Mouse (Mus musculus) erythroblast, embryonic 14.5 days (primary cell): ENCODE measurements around the gene Rgs9. TPM values are rescaled to one million over a fixed set of nuclear protein-coding genes. Genes with fewer than 3 reads are reported as not detected.

Experiments used
- H3K27me3 ChIP-seq: 2 replicates; pipeline ENCODE4 v1.6.1; 2012; ENCODE audit warnings: inconsistent platforms; ENCODE audit not compliant: control insufficient read depth
- H3K36me3 ChIP-seq: 2 replicates; pipeline ENCODE4 v1.6.1; 2012; ENCODE audit warnings: mild to moderate bottlenecking, inconsistent platforms; ENCODE audit not compliant: control insufficient read depth
- H3K4me1 ChIP-seq: 2 replicates; pipeline ENCODE4 v1.6.1; 2012; ENCODE audit warnings: inconsistent platforms; ENCODE audit not compliant: control insufficient read depth
- H3K4me3 ChIP-seq: replicated peaks from 2 replicates; pipeline ENCODE3; 2012; ENCODE audit warnings: moderate library complexity, mild to moderate bottlenecking, inconsistent platforms
- H3K9me3 ChIP-seq: 2 replicates; pipeline ENCODE4 v1.6.1; 2012; ENCODE audit warnings: low read length, inconsistent platforms, mixed read lengths; ENCODE audit not compliant: control insufficient read depth
- GATA1 ChIP-seq: IDR thresholded peaks from 2 replicates; pipeline ENCODE4 v1.6.1; 2012; ENCODE audit warnings: low read length, inconsistent platforms, mixed read lengths
- TAL1 ChIP-seq: IDR thresholded peaks from 3 replicates; pipeline ENCODE4 v1.6.1; 2012; ENCODE audit warnings: low read length, inconsistent platforms, mixed read lengths
- polyA plus RNA-seq: library from polyadenylated mRNA; stranded (reverse); fragments of >175 nt; gene quantifications from 2 replicates; pipeline ENCODE4 v1.2.3, GENCODE M21; 2012

The Rgs9 gene
- polyA plus RNA-seq, 1 experiment = not detected

- H3K27me3 ChIP-seq = no peaks in the 10 kb centered on the region
- no peaks in the 10 kb centered on the region for H3K9me3 ChIP-seq
- no peaks in the 10 kb centered on the region for H3K36me3 ChIP-seq
- no peaks in the 10 kb centered on the region for H3K4me1 ChIP-seq
- TF ChIP-seq TAL1 = no peak
- TF ChIP-seq GATA1 = no peak
- H3K4me3 ChIP-seq = no peak overlapping the region
Measured at GRCm38 (mm10) chr11:109278186-109278585, 19.7 kb downstream of the Rgs9 start.

- Histone ChIP-seq H3K27me3 (no peaks in the 10 kb centered on the region), H3K9me3 (no peaks in the 10 kb centered on the region), H3K4me3 (no peak overlapping the region), H3K4me1 (no peaks in the 10 kb centered on the region), H3K36me3 (no peaks in the 10 kb centered on the region)
- TF ChIP-seq TAL1 (no peak), GATA1 (no peak)
Measured at GRCm38 (mm10) chr11:109271399-109271798, 26.5 kb downstream of the Rgs9 start.

DNA sequence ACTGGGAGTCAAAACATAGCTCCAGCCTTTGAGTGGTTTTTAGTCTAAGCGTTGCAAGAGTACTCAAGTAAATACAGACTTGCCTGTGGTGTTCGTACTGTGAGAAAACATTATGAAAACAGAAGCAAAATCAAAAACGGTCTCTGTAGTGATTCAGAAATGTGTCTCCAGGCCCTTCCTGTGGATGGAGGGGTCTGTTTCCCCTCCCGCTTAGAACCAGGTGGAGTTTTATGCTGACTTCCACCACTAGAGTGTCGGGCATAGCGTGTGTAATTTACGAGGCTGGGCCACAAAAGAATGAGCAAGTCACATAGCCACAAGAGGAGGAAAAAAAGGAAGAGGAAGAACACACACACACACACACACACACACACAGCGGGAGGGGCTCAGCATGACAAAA, 27.6 kb downstream of the Rgs9 start:
- no peaks in the 10 kb centered on the region for H3K4me1 ChIP-seq
- H3K36me3 ChIP-seq = no peaks in the 10 kb centered on the region
- no peak for TF ChIP-seq TAL1
- TF ChIP-seq GATA1 = no peak
- H3K27me3 ChIP-seq = no peaks in the 10 kb centered on the region
- no peak overlapping the region for H3K4me3 ChIP-seq
- no peaks in the 10 kb centered on the region for H3K9me3 ChIP-seq

DNA sequence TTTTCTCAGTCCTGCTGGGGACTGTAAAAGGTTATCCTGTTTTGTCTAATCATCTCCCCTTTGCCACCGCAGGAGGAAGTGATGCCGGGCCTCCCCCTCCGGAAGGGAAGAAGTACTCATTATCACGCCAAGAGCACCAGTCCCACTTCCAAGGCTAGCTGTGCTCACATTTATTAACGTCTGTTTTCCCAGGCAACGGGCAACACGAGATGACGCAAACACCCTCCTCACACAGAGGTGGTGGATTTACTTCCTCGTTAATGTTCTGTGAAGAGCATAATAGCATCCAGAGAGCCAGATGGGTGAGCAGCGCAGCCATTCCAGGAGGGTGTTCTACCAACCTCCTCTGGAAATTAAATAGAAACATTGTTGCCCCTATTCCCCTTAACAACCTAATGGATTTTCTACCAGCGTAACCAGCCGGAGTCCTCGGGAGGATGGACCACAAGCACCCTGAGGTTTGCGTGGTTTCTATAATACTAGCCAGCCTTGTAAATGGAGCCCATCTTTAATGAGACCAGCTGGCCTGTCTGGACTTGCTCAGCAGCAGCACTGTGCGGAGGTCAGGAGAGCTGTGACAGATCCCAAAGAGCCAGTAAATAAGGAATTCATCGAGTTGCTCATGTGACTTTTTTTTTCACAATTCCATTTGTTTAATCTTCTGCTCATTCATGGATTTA, 28.1 kb downstream of the Rgs9 start:
- Histone ChIP-seq H3K4me3 (no peak overlapping the region), H3K27me3 (no peaks in the 10 kb centered on the region), H3K4me1 (no peaks in the 10 kb centered on the region), H3K9me3 (no peaks in the 10 kb centered on the region), H3K36me3 (no peaks in the 10 kb centered on the region)
- no peak for TF ChIP-seq GATA1

- TF ChIP-seq GATA1 = no peak
- TF ChIP-seq TAL1 = no peak
- Histone ChIP-seq H3K4me1 (no peaks in the 10 kb centered on the region), H3K36me3 (no peaks in the 10 kb centered on the region), H3K27me3 (no peaks in the 10 kb centered on the region), H3K4me3 (no peak overlapping the region), H3K9me3 (no peaks in the 10 kb centered on the region)
Measured at GRCm38 (mm10) chr11:109269283-109269661, 28.7 kb downstream of the Rgs9 start.

- Histone ChIP-seq H3K9me3 (peaks cover 15% of the 10 kb centered on the region), H3K36me3 (no peaks in the 10 kb centered on the region), H3K4me3 (no peak overlapping the region), H3K4me1 (no peaks in the 10 kb centered on the region), H3K27me3 (no peaks in the 10 kb centered on the region)
- TF ChIP-seq TAL1 (no peak), GATA1 (no peak)
Measured at GRCm38 (mm10) chr11:109266161-109266910, 31.6 kb downstream of the Rgs9 start.

- no peaks in the 10 kb centered on the region for H3K36me3 ChIP-seq
- TF ChIP-seq GATA1 (no peak), TAL1 (no peak)
- no peak overlapping the region for H3K4me3 ChIP-seq
- H3K9me3 ChIP-seq = peaks cover 27% of the 10 kb centered on the region
- no peaks in the 10 kb centered on the region for H3K27me3 ChIP-seq
- H3K4me1 ChIP-seq = no peaks in the 10 kb centered on the region
Measured at GRCm38 (mm10) chr11:109264159-109264768, 33.7 kb downstream of the Rgs9 start.

DNA sequence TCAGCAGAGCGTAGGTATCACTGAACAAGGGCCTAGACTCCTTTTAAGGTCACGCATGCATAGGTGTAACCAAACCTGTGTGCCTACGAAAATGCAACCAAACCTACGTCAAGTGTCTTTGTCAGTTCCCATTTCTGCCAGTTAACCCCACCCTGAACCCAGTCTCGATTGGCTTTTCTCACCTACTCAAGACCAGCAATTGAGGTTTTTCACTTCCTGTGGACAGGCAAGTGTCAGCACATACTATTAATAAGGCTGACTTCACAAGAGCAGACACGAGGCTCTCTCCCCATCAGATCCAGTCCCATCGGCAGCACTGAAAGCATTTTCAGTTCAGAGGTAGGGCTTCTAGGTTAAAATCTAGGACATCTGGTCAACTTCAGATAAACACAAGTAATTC, 37.4 kb downstream of the Rgs9 start:
- peaks cover 29% of the 10 kb centered on the region for H3K9me3 ChIP-seq
- TF ChIP-seq TAL1 (no peak), GATA1 (no peak)

GRCm38 (mm10) chr11:109258941-109259910, 38.7 kb downstream of the Rgs9 start:
- peaks cover 29% of the 10 kb centered on the region for H3K9me3 ChIP-seq

More for the DNA sequence above, 37.4 kb downstream of the Rgs9 start:
- H3K4me1 ChIP-seq = no peaks in the 10 kb centered on the region
- no peaks in the 10 kb centered on the region for H3K27me3 ChIP-seq
- H3K36me3 ChIP-seq = no peaks in the 10 kb centered on the region
- H3K4me3 ChIP-seq = no peak overlapping the region

More at GRCm38 (mm10) chr11:109258941-109259910, 38.7 kb downstream of the Rgs9 start:
- Histone ChIP-seq H3K27me3 (no peaks in the 10 kb centered on the region), H3K4me3 (no peak overlapping the region), H3K4me1 (no peaks in the 10 kb centered on the region), H3K36me3 (no peaks in the 10 kb centered on the region)
- TF ChIP-seq TAL1 (no peak), GATA1 (no peak)
